Mouse (Mus musculus): ENCODE results near the gene Lrp8.

Gene Lrp8

DNA sequence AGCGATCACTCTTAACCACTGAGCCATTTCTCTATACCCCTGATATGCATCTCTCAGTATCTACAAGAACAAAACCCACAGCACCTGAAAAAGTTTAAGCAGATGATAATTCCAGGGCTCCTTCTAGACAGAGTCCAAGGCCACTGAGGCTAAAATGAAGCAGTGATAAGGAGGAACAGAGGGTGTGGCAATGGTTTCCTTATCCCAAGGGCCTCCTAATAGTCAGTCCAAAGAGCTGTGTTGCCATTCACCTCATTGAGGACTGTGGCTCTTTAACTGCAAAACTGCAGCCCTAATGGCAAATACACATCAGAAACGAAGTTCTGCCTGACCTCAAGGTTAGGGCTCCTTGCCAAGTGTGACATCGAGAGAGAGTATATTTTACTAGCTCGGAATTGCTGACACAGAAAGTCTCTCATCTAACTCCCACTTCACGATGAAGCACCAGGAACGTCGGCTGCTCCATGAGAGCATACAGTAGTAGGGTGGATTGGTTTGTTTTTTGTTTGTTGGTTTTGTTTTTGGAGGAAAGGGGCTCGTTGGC, 119.2 kb downstream of the Lrp8 start:
- DNase-seq (ENCODE audit: low spot score in 2 of 2) = no peak

DNA sequence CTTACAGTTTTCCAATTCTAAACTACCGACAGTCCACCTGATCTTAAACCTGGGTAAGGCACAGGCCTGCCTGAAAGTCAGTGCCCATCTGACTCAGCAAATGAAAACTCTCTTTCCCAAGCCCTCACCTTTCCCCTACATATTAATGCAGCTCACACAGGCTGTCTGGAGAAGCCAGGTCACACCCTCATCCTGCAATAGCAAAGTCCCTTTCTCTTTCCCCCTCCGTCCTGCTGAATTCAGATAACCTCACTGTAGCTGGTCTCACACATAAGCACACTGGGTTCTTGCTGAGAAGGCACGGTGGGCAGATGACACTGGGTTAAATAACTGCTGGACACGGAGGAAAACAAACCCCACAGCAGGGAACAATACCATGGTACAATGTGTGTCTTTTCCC, 119.9 kb downstream of the Lrp8 start:
- no peak for DNase-seq (ENCODE audit: low spot score in 2 of 2)

DNA sequence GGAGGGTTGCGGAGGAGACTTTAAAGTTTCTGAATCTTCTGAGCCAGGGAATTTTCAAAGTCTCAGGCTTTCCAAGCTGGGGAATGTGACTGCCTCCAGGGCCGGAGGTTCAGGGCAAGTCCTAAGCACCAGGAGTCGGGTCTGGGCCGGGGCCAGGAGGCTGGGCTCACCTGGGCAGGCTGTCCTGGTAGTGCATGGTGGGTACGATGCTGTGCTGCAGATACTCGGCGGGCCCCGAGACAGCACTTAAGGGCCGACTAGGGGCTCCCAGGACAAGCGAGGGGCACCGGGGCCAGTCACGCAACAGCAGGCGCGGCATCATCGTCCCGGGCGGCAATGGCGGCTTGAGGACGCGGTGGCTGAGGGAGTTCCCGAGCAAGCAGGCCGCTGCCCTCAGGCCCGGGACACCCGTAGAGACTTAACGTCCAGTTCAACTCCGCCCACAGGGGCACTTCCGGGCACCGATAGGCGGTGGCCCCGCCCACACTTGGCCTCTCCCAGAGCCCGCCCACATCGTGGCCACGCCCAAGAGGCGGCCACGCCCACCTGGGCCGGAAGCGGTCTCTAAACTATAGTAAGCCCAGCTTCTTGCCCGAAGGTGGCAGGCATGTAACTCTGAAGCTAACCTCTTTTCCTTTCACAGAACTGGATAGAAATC, 121.2 kb downstream of the Lrp8 start, which contains the start of gene Cpt2:
Gene Cpt2, minus strand, starts transcription at position 466 of the 658 bp plus-strand sequence.
- peak; percentile 43 to 83 for DNase-seq (ENCODE audit: low spot score in 2 of 2)

DNA sequence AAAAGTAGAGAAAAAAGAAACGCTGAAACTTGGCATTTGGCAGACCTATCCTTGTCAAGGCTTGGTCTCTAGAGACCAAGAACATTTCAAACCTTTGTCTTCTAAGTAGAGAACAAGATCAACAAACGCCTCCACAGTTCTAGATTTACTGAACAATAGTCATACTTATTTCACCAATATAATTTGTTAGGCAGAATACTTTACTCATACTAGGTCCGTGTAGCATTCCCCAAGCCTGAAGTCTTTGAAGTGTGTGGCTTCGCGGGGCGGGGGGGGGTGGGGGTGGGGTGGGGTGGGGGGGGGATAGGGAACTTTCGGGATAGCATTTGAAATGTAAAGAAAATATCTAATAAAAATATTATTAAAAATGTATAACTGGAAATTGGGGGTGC, 121.7 kb downstream of the Lrp8 start:
- no peak for DNase-seq (ENCODE audit: low spot score in 2 of 2)

Data from left cerebral cortex, adult 9 months (tissue).